Mouse (Mus musculus) right cerebral cortex, postnatal 4 days (tissue): ENCODE data around the gene Adipor2.

Experiments
- DNase-seq: peaks from one replicate; pipeline ENCODE4 v3.0.0-alpha.2; 2022

The Adipor2 gene

DNA sequence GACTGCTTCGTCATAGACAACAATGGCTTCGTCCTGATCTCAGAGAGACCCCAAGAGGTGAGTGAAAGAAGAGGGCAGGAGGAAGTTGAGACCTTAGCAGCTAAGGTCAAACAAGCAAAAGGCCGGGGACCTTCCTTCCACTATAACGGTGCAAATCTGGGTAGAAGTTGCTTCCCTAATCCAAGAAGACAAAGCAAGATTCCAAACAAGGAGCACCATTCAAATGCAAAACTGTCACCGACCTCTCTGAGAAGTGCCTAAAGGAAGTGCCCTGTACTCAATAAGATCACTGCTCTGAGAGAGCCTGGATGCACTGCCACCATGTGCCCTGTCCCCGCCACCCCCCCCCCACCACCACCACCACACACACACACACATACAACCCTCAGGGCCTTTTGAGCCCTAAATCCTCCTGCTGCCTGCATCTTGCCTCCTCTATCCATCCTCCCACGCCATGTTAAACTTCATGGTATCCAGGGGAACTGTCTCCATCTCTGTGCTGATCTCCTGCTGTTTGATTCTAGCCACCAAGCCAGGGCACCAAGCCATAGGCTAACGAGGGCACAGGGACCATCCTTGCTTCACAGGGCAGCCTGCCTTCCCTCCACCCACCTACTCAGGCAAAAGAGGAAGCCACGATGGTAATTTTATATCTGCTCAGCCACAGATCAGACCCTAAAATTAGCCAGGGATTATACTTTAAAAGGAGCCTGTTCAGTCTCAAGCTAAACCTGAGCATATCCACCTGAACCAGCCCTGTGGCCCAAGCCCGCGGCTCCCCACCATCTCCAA lies 79.2 kb downstream of the Adipor2 start:
- no peak for DNase-seq

DNA sequence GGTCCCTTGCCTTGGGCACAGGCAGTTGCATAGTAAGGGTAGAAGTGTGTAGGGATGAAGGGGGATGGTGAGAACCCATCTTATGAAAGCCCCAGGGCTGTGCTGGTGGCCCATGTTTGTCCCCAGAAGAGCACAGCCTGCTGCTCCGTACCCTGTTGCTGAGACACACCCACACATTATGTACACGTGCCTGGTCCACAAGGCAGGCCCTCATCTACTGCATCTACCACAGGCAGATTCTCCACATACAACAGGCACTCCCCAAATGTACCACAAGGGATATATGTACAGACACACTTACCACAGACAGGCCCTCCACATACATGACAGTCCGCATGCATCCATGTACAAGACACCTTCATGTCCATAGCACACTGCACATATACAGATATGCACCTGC lies 80.2 kb downstream of the Adipor2 start:
- DNase-seq = no peak

DNA sequence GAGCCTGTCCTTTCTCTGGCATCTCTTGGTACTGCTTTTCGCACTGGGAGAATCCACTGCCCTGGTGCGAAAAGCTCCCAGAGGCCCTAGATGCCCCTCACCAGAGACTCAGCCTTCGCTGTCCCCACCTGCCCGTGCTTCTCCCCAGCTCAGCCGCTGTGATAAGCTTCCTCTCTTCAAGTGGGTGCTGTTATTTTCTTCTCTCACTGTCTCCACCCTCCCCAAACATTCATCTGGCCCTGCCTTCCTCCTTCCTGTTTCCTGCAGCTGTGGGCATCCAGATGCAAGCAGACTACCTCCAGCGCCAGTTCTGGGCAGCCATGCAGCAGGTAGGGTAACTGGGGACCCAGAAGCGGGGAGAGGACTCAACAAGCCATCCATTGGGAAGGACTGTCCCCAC lies 81.4 kb downstream of the Adipor2 start:
- DNase-seq = no peak

DNA sequence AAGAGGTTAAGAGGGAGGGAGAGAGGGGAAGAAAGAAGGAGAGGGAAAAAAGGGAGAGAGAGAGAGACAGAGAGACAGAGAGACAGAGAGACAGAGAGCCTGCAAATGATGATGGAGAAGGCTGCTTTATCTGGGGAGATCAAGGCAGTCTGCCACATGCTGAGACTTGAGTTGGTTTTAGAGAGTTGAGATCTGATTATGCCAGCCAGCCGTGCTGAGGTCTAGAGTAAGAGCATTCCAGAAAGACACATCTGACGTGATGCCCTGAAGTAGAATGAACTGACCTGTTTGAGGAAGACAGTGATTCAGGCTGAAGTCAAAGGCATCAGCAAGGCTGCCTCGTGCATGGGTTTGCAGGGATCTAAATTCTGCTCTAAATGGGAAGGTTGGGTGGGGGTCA lies 83.7 kb downstream of the Adipor2 start:
- no peak for DNase-seq

DNA sequence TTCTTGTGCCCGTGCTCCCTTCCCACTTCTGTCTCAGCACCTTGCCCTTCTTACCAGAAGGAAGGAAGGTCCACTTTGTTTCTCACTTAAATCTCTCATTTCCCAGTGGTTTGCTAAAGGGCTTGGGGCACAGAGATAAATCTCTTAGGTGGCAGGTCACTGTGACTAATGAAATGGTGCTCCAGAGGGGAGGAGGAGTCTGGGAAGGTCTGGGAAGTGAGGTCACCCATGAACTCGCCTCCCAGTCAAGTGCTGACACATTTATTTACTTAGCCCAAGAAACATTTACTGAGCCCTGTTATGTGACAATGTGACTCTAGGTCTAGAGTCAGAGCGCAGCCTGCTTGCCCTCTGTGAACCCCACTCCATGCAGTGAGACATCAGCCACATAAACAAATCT lies 84.3 kb downstream of the Adipor2 start:
- DNase-seq = no peak

DNA sequence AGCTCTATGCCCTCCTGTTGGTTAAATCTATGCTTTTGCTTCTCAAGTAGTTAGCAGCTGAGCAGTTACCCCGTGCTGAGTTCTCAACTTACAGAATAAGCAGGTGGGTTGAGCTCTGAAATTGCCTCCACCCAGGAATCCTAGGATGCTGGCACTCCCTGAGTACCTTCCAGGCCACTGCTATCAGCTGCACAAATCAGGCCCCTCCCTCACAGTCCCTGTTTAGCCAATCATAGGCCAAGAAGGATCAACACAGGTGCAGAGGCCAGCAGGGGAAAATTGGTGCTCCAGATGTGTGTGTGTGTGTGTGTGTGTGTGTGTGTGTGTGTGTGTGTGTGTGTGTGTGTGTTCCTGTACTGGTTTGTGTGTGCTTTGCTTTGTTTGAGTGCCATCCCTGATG lies 85.4 kb downstream of the Adipor2 start:
- no peak for DNase-seq

DNA sequence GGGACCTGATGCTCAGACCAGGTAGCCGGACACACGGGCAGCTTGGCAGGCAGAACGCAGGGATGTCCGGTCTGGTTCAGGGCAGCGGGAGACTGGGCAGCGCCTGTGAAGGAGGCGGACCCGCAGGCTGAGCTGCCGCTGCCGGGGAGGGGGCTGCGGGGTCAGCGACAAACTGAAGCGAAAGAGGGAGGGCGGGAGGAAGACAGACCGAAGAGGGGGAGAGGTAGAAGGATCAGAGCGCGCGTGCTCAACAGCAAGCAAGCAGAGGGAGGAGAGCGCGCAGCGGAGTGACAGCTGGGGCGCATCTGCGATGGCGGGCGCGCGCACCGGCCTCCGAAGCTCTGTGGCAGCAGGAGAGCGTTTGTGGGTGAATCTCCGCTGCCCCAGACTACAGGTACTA lies 87.0 kb downstream of the Adipor2 start, which contains the start of gene Lrtm2:
Gene Lrtm2, minus strand, starts transcription at position 261 of the 400 bp plus-strand sequence.
- DNase-seq = peak; percentile 73

DNA sequence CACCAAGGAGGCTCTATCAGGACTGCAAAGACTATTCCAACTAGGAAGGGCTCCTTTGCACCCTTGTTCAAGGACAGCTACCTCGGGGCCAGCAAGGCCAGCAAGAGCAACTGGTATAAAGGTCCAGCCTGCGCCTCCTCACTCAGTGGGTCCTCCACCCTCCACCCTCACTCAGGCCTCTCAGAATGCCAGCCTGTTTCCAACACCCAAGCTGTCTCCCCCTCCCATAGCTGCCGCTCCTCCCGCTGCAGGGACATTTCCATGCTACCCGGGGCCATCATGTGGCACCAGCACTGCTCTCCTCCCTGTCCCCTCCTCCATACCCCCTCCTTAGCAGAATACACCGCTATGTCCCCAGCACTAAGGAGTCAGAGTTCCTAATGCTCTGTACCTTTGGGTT lies 87.6 kb downstream of the Adipor2 start:
- DNase-seq = peak; percentile 47

DNA sequence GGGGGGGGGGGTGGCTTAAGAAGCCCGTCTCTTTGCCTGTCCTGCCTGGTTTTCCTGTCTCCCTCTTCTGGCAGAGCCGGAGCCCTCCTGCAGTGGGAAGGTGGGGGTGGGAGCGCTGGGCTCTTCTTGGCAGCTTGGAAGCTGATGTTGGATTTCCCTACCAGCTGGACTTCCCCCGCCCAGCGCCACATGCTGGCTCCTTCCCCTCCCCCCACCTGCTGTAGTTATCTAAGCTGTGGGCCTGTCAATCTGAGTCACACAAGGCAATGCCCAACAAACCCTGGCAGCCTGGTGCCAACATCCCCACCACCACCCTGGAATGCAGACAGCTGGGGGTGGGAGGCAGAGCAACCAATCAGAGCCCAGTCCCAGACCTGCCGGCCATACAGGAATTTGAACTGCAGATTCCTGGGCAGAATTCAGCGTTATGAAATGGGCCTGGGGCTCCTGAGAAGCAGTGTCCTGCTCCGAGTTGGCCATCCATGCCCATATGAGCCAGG lies 88.2 kb downstream of the Adipor2 start:
- DNase-seq = peak; percentile 82

DNA sequence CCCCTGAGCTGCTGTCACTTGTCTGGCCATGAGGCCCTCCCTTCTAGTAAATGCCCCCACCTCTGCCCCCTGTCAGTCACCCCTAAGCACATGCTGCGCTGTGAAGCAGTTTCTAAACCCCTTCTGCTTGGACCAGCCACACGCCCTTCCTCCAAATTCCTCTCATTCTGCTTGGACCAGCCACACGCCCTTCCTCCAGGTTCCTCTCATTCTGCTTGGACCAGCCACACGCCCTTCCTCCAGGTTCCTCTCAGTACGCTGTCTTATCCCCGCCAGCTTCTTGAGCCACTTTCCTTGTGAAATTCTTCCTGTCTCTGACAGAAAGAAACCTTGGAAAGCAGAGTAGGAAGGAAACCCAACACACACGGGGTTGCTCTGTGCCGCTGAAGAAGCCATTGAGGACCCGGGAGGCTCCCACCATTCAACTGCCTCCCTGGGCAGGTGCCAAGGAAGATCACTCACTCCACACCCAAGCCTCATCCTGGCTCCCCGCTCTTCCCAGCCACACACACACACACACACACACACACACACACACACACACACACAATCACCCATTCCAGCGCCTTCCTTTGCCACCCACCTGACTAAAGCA lies 88.9 kb downstream of the Adipor2 start:
- DNase-seq = peak; percentile 66

DNA sequence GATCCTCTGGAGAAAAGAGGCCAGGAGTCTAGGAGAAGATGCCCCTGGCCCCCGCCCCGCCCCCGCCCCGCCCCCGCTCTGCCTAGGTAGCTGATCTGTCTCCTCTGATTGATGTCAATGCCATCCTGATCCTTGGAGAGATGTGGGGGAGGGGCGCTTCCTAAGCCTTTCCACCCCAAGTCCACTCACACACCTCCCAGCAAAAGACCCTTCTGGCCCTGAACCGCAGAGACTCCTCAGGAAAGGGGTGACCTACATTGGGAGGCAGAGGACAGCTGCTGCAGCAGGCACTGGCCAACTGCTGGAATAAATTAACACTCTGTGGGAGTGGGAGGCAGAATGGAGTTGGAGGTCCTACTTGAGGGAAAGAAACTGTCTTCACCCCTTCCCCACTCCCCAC lies 91.0 kb downstream of the Adipor2 start:
- DNase-seq = no peak

DNA sequence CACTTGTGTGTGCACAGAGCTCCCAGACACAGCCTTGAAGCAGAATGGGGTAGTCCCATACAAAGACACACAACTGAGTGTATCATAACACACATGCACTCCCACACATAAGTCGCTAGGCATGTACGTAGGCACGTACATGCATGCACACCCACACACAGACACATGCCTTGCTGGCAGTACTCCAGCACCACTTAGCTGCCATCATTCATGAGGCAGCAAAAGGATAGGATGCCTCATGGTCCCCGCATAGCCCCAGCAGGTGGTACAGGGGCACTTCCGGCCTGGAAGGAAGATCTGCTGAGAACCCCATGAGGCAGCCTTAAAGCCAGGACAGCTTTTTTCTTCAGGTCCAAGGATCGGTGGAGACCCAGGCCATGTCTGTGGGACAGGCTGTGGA lies 91.5 kb downstream of the Adipor2 start:
- no peak for DNase-seq

DNA sequence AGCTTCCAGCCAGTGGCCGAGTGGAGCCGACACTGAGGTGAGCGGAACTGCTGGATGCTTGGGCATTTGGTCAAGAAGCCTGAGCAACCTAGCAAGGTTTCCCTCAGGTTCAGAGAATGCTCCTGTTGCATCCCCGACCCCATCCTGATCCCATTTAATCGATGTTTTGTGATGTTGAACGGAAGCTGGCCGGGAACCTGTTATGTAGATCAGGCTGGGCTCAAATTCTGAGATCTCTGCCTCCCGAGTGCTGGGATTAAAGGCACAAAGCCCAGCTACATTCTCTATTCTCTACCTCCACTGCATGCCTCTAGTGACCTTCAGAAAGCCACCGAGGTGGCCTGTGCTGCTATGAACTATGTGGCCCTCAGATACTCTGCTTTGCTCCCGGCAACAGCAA lies 92.7 kb downstream of the Adipor2 start:
- DNase-seq = no peak

DNA sequence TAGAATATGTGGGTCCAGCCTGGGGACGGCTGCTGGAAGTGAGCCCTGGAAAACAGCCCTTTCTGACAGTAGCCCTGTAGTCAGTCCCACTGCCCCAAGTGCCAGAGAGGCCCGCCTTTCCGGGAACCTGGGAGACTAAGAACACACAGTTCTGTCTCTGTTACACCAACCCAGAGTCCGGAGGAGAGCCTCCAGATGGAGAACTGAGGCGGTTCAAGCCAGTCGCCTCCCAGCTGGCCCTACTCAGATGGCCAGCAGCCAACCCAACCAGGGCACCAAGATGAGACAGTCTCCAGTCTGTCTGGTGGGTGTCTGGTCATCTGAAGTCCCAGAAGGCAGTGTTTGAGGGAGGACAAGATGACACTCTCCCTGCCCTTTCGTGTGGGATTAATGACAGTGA lies 95.8 kb downstream of the Adipor2 start:
- DNase-seq = peak; percentile 44

DNA sequence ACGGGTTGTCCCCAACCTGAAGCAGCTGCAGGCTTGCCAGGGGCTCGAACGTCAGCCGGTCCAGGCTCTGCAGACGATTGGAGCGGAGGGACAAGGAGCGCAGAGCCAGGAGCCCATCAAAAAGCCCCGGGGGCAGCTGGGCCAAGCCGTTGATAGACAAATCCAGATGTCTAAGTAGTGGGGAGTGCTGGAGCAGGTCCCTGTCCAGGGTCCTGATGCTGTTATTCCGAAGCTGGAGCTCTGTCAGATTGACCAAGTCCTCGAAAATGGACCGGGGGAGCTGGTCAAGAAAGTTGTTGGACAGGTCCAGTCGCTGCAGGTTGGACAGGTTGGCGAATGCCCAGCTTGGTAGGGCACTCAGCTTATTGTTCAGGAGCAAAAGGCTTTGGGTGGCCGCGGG lies 97.0 kb downstream of the Adipor2 start:
- no peak for DNase-seq

DNA sequence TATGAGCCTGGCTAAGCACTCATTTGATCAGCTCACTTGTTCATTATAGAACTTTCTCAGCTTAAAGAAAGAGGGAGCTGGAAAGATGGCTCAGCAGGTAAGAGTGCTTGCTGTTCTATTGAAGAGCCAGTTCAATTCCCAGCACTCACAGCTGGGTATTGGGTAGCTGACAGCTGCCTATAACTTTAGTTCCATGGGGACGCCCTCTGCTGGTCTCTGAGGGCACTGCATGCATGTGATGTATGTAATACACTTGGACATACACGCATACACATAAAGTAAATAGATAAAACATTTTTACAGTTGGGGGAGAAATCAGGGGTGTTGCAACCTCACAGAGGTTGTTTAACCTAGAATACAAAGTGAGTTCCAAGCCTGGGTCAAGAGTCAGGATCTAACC lies 98.1 kb downstream of the Adipor2 start:
- DNase-seq = peak; percentile 49

DNA sequence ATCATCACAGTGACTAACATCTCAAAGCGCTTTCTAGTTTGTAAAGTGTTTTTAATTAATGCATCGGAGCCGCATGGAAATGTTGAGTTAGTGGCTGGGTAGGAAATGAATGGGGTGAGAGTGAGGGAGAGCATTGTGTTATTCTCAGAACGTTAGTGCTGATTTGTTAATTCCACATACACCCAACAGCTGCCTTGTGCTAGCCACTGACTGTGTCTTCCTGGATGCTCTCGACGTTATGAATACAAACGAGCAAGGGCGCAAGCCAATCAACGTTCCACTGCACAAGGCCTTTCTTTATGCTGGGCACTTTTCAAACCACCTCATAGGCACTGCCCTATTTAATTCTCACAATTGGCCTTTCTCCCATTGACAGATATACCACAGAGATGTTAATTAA lies 98.8 kb downstream of the Adipor2 start:
- DNase-seq = no peak

DNA sequence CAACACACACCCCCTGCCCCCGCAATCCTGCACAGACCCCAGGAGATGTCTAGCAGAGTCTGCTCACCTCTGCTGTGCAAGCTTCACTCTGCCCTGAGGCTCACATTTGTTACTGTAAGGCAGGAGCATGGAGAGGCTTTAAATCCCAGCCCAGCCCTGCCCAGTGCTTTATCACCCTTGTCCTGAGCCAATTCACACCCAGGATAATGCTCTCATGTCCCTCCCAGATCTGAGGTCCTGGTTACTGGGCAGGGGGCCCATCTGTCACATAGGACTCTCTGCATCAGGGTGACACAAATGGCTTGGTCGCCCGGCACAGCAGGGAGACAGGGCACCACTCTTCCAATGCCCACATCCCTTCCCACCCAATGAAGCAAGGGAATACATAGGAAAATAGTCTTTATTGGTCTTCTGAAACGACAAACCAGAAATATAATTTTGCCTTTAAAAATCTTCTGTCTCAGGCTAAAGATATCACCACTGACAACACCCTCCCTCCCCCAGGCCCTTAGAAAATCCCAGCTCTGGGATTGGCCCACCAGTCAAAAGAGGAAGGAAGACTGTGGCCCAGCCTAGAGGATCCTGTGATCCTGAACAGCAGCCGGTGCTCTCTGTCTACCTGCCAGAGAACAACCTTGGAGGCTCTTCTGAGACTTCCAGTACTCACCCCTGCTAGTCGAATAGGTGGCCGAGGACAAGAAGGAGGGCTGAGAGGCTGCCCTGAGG lies 102.6 kb downstream of the Adipor2 start:
- no peak for DNase-seq

DNA sequence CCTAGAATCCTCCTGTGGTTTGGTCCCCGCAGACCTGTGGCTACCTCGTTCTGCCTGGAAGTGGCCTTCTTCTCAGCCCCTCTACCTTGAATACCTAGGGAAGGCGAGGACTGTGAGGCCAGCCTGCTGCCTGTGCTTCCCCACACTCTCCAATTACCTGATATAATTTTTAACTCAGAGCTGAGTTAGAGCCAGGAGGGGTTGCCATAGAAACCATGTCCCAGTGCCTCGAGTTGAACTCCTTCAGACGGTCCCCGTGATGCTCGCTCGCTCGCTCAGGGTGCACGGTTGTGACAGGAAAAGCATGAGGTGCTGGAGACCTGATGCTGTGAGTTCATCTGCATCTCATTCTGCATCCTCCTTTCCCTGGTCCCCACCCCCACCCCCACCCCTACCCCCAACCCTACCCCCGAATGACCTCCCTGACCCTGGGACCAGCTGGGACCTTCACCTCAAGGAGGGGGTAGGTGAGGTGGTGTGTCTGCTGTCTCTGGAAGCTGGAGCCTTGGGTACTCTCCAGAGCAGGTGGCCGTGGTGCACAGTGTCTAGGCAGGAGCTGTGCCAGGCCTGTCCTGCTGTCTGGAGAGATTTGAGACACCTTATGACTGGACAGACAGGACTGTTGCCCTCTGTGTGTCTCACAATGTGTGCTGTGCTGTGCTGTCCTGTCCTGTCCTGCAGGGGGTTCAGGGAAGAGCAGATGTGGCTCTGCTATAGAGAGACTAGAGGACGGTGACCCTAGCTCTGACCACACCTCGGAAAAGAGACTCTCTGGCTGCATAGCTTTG lies 103.7 kb downstream of the Adipor2 start:
- DNase-seq = no peak

DNA sequence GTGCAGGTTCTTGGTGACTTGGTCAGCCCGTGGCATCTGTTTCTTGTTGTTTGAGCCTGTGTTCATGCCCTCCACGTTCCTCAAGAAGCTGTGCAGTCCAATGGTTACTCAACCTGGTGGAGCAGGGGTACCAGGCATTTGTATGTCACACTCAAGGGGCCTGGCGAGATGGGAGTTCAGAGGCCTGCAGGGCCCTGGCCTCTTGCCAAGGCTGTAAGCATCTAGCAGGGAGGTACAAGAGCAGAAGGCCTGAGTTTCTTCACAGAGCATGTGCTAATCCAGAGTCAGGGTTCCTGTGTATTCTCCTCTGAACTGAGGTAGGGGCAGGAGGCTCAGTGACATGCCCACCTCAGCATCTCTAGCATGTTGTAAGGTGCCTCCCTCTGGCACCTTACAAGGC lies 104.4 kb downstream of the Adipor2 start:
- DNase-seq = no peak

DNA sequence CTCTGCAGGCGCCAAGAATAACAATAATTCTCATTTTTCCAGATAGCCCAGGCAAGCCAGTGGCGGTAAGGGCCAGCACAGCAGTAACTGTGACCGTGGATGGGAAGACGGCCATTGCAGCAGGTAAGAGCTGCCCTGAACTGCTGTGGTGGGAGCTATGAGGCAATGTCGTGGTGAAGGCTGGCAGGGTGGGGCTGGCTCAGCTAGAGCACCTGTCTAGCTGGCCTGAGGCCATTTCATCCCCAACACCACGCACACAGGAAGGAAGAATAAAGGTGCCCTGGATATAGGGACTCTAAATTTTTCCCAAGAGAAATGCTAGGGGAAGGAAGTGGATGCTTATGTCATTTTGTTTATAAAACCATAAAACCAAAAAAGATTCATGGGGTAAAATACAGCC lies 105.1 kb downstream of the Adipor2 start:
- DNase-seq = no peak

DNA sequence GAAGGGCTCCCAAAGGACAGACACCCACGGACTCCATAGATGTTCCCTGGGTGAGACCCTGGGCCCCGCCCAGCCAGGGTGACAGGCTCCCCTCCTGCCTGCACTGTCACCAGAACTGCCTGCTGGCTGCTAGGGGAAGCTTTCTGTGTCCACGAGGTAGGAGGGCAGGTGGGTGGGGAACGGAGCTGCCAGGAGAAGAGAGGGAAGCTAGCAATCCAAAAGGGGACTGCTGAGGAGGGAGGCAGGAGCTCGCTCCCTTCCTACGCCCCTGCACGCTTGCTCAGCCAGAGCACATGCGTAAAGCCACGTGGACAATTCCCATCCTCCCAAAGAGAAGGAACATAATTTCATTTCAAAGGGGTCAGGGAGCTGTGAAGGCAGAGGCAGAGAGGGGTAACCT lies 107.3 kb downstream of the Adipor2 start:
- DNase-seq = no peak

DNA sequence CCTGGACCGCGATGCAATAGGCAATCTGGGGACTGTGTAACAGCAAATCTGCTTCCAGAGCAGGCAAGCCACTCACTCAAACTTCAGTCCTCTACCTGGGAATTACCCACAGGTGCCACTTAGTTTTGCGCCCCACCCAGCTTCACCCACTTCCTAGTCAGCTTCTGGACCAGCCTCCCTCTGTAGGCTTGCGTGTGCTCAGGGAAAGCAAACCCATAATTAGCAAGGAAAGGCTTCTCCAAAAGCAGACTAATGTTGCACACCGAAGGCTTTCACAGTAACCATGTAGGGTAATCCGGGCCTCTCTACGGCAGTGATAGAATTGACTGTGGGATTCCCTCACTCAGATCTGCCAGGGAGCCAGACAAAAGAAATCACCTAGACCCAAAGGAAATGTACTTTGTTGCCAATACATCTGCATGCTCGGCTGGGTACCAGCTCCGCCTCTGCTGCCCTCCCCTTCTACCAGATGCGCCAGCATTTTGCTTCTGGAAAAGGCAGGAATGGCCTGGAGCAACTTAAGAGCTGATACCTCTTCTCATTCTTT lies 109.6 kb downstream of the Adipor2 start:
- DNase-seq = no peak
